Comparison of ENCODE assay signal across 8 mouse cellular contexts in genomic region chr11:85233676-85234210, GRCm38 (mm10). TPM values are rescaled to one million over a fixed set of nuclear protein-coding genes. Genes with fewer than 3 reads are reported as not detected.
DNase-seq lines count a peak whose midpoint lies in the region; ATAC-seq and TF ChIP-seq lines count a peak whose summit lies in the region.

No protein-coding gene starts in this region.

- no peak for TF ChIP-seq CTCF in kidney, adult 2 months (conservative IDR thresholded peaks at IDR 0.05; ENCODE audit: insufficient read depth, insufficient read length, low read depth, low read length)
- TF ChIP-seq CTCF in liver, postnatal 0 days (IDR thresholded peaks at IDR 0.05; ENCODE audit: low read depth): no peak

- ATAC-seq in heart, embryonic 16.5 days (replicated peaks; ENCODE audit: extremely low read depth, insufficient read depth, low FRiP score): no peak
- ATAC-seq in liver, postnatal 0 days: no peak
- no peak for ATAC-seq in frontal cortex, adult (ENCODE audit: low TSS enrichment)

- no peaks in the 10 kb centered on the region for H3K9me3 ChIP-seq in heart, embryonic 16.5 days (replicated peaks; ENCODE audit: control insufficient read depth, low read length)
- no peaks in the 10 kb centered on the region for H3K9me3 ChIP-seq in liver, postnatal 0 days (ENCODE audit: low read length)

- peak; percentile 14 for DNase-seq in kidney, adult 2 months
- DNase-seq in kidney, adult 18-20 months: no peak
- DNase-seq in adipocyte (ENCODE audit: low spot score): peak; percentile 60
- no peak for DNase-seq in liver, postnatal 0 days
- no peak for DNase-seq in gastrocnemius, postnatal 14 days
- no peak for DNase-seq in left cerebral cortex, adult 18-20 months (ENCODE audit: low spot score in 2 of 2)

- H3K9ac ChIP-seq in heart, embryonic 16.5 days (ENCODE audit: low read length): peak overlapping the region; percentile 89
- peak overlapping the region; percentile 94 for H3K9ac ChIP-seq in liver, postnatal 0 days (replicated peaks)

- H3K4me2 ChIP-seq in heart, embryonic 16.5 days (ENCODE audit: low read depth, low read length): peak overlapping the region; percentile 91
- H3K4me2 ChIP-seq in liver, postnatal 0 days (ENCODE audit: low read depth, low read length): peak overlapping the region; percentile 79

- no peaks in the 10 kb centered on the region for H3K36me3 ChIP-seq in kidney, adult 2 months (ENCODE audit: control insufficient read depth, insufficient read depth, low read length)
- 0 out of 2 replicates have a peak, but pooled peaks cover 2% of the 10 kb centered on the region for H3K36me3 ChIP-seq in heart, embryonic 16.5 days (ENCODE audit: control insufficient read depth, insufficient read depth)
- H3K36me3 ChIP-seq in liver, postnatal 0 days (replicated peaks; ENCODE audit: insufficient read depth, low read length): 0 out of 2 replicates have a peak, but pooled peaks cover 3% of the 10 kb centered on the region

- WGBS in kidney, adult 2 months: 2% methylated on average over 9 of the region's 9 CpGs
- WGBS in heart, embryonic 16.5 days: 4% methylated on average over 9 of the region's 9 CpGs
- 8% methylated on average over 9 of the region's 9 CpGs for WGBS in liver, postnatal 0 days (ENCODE audit: insufficient replicate concordance)

- peak overlapping the region; percentile 70 for H3K27ac ChIP-seq in kidney, adult 2 months (ENCODE audit: insufficient read depth, low read depth, low read length)
- peak overlapping the region; percentile 99 for H3K27ac ChIP-seq in heart, embryonic 16.5 days (ENCODE audit: low read length)
- peak overlapping the region; percentile 96 for H3K27ac ChIP-seq in liver, postnatal 0 days (ENCODE audit: low read depth)

- H3K27me3 ChIP-seq in kidney, adult 2 months (replicated peaks; ENCODE audit: control insufficient read depth, insufficient read depth, low read length): no peaks in the 10 kb centered on the region
- no peaks in the 10 kb centered on the region for H3K27me3 ChIP-seq in heart, embryonic 16.5 days (ENCODE audit: control insufficient read depth, insufficient read depth, low read length)
- no peaks in the 10 kb centered on the region for H3K27me3 ChIP-seq in liver, postnatal 0 days (ENCODE audit: insufficient read depth, low read length)

- peak overlapping the region; percentile 79 for H3K4me3 ChIP-seq in kidney, adult 2 months (ENCODE audit: insufficient read depth, low read depth, low read length)
- peak overlapping the region; percentile 97 for H3K4me3 ChIP-seq in heart, embryonic 16.5 days (ENCODE audit: low read length)
- H3K4me3 ChIP-seq in liver, postnatal 0 days (ENCODE audit: low read depth, low read length): peak overlapping the region; percentile 94

- intact Hi-C loops in gastrocnemius, postnatal 14 days (cut with DNase I; ENCODE audit: low total_unique reads): no loop called here

- no peak for TF ChIP-seq EP300 in liver, postnatal 0 days (IDR thresholded peaks at IDR 0.05; ENCODE audit: low read depth)

- H3K4me1 ChIP-seq in kidney, adult 2 months (ENCODE audit: control insufficient read depth, insufficient read depth, low read length): 0 out of 2 replicates have a peak, but pooled peaks cover 6% of the 10 kb centered on the region
- peaks cover 11% of the 10 kb centered on the region for H3K4me1 ChIP-seq in heart, embryonic 16.5 days (ENCODE audit: control insufficient read depth, insufficient read depth, low read length)
- peaks cover 6% of the 10 kb centered on the region; the same call in 1 of the 2 replicates for H3K4me1 ChIP-seq in liver, postnatal 0 days (ENCODE audit: insufficient read depth)

- no peak for TF ChIP-seq POLR2A in kidney, adult 2 months (IDR thresholded peaks at IDR 0.05; ENCODE audit: low read depth, low read length)

RNA-seq across cellular contexts. Expression of gene Appbp2, which starts 1.2 kb away (rescaled TPM):
- polyA plus RNA-seq in kidney, adult 2 months (2012; rRNA removed): 10.5 and 11.5 TPM in 2 replicates
- 31.8 and 32.4 TPM in 2 replicates for polyA plus RNA-seq in heart, embryonic 16.5 days (2015; fragmentation: Nextera tagmentation; extraction: Ambion mirVana)
- 9.3 and 9.9 TPM in 2 replicates for polyA plus RNA-seq in liver, postnatal 0 days (2015; fragmentation: Nextera tagmentation; extraction: Ambion mirVana)
- 10 to 100 TPM; 11.3 to 12.0 TPM for total RNA-seq in gastrocnemius, postnatal 14 days (2021)
- 10 to 100 TPM; 57.0 TPM for total RNA-seq in left cerebral cortex, adult 18-20 months (2021)

Comparison
In these comparisons a context has a peak if more than half of its experiments do, and no peak if none do; other contexts are left out.
1. DNase-seq: peak in kidney, adult 2 months (single experiment) and adipocyte (single experiment); none in kidney, adult 18-20 months (single experiment), liver, postnatal 0 days (single experiment), gastrocnemius, postnatal 14 days (single experiment) and left cerebral cortex, adult 18-20 months (0 of 2).
2. Peak in every context shown above with its lines, with median percentiles within 50 percentile points of each other: H3K27ac ChIP-seq and H3K4me3 ChIP-seq.